Mouse (Mus musculus): ENCODE results near the gene Lrfn3.

DNA sequence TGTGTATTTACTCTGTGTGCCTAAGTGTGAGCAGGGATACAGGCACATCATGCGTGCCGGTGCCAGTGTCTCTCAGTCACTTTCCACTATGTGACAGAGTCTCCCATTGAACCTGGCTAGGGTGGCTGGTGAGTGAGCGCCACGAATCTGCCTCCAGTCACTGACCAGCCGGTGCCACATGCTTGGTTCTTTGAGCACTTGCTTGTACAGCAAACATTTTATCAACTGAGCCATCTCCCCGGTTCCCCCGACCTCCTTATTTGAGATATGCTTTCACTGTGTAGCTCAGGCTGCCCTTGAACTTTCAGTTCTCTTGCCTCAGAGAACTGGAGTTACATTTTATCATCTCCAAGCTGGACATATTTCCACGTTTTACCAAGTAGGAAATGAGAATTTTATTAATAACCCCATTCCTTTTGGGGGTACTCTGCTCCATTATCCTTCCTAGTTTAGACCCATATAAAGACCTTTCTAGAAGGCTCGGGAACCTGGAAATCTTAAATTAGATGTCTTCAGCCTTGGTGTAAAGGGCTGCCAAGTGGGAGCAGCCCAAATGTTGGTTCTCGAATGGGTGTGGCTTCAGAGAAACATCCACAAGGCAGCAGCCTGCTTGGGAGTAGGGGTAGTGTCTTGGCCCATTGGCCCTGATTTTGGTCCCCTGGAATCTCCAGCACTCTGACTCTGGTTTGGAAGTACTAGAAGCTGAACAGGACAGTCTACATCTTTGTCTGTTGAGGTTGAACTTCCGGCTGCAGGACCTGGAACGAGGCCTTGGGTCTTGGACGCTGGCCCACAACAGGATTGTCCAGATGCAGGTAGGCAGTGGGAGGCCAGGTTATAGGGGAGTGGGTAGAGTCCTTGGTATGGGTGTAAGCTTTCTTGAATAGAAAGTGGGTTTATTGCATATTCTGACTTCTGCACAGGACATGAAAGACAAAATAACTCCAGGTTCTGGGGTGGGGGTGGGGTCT is 46.7 kb downstream of the Lrfn3 start:
- TF ChIP-seq CTCF (IDR thresholded peaks at IDR 0.05; ENCODE audit: insufficient read depth, low read depth, low read length) = no peak
- TF ChIP-seq POLR2A (IDR thresholded peaks at IDR 0.05; ENCODE audit: insufficient read depth, low read depth, low read length) = no peak
